Comparison of ENCODE assay signal across 12 mouse cellular contexts in the genomic region with DNA sequence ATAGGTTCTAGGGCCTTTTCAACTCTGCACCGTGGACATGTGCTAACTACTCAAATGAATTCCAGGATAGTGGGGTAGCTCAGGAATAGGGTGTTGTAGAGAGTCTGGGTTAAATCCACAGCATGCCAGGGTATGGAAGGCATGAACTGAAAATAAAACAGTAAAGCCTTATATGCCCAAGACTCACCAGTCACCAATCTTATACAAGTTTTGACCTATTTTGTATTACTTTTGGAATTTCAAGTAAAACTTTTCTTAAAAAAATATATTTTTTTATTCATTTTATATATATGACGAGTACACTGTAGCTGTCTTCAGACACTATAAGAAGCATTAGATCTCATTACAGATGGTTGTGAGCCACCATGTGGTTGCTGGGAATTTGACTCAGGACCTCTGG. TPM values are rescaled to one million over a fixed set of nuclear protein-coding genes. Genes with fewer than 3 reads are reported as not detected.
DNase-seq lines count a peak whose midpoint lies in the region; ATAC-seq and TF ChIP-seq lines count a peak whose summit lies in the region.
"Had no signal": no experiment of that assay in that cellular context is flagged by ENCODE, and none has a peak within 500 bp of the region (broad histone marks: within the 10 kb centered on the region; RNA-seq: fewer than 3 reads in every experiment).

No protein-coding gene starts in this region.

- H3K36me3 ChIP-seq in heart, embryonic 12.5 days: peaks cover 7% of the 10 kb centered on the region; the same call in 1 of the 2 replicates
- H3K36me3 ChIP-seq in heart, adult 2 months (ENCODE audit: control insufficient read depth, insufficient read depth, low read length): no peaks in the 10 kb centered on the region
- no peaks in the 10 kb centered on the region for H3K36me3 ChIP-seq in lung, embryonic 15.5 days
- no peaks in the 10 kb centered on the region for H3K36me3 ChIP-seq in intestine, embryonic 15.5 days
- no peaks in the 10 kb centered on the region for H3K36me3 ChIP-seq in myocyte (ENCODE audit: control insufficient read depth, insufficient read depth)
- H3K36me3 ChIP-seq in thymus, adult 2 months (ENCODE audit: control insufficient read depth, insufficient read depth, low read length): 0 out of 2 replicates have a peak, but pooled peaks cover 3% of the 10 kb centered on the region
- H3K36me3 ChIP-seq: forebrain, embryonic 12.5 days had no signal

- no peak overlapping the region for H3K27ac ChIP-seq in heart, embryonic 12.5 days (ENCODE audit: poor library complexity, severe bottlenecking)
- H3K27ac ChIP-seq in heart, adult 2 months: no peak overlapping the region
- H3K27ac ChIP-seq in lung, embryonic 15.5 days: peak overlapping the region; percentile 27
- no peak overlapping the region for H3K27ac ChIP-seq in intestine, embryonic 15.5 days
- H3K27ac ChIP-seq in thymus, adult 2 months (ENCODE audit: control insufficient read depth, insufficient read depth, low read length): no peak overlapping the region
- H3K27ac ChIP-seq: forebrain, embryonic 12.5 days; layer of hippocampus, adult 2 months had no signal

- no peak for TF ChIP-seq POLR2A in heart, adult 2 months (IDR thresholded peaks at IDR 0.05; ENCODE audit: insufficient read depth, low read depth, low read length)
- no peak for TF ChIP-seq POLR2A in myocyte (IDR thresholded peaks at IDR 0.05; ENCODE audit: insufficient read length, low read depth)
- no peak for TF ChIP-seq POLR2A in thymus, adult 2 months (IDR thresholded peaks at IDR 0.05; ENCODE audit: control insufficient read depth, extremely low read depth, insufficient read depth, low read length, poor library complexity)

- no peaks in the 10 kb centered on the region for H3K9me3 ChIP-seq in heart, embryonic 12.5 days (replicated peaks)
- no peaks in the 10 kb centered on the region for H3K9me3 ChIP-seq in lung, embryonic 15.5 days
- no peaks in the 10 kb centered on the region for H3K9me3 ChIP-seq in intestine, embryonic 15.5 days
- H3K9me3 ChIP-seq: forebrain, embryonic 12.5 days had no signal

- TF ChIP-seq CTCF in heart, adult 2 months (IDR thresholded peaks at IDR 0.05): no peak
- no peak for TF ChIP-seq CTCF in thymus, adult 2 months (IDR thresholded peaks at IDR 0.05; ENCODE audit: borderline replicate concordance, control insufficient read depth, extremely low read depth, insufficient read depth, low read length, poor library complexity)

- no peak overlapping the region for H3K4me3 ChIP-seq in heart, embryonic 12.5 days
- H3K4me3 ChIP-seq in heart, adult 2 months: no peak overlapping the region
- H3K4me3 ChIP-seq in lung, embryonic 15.5 days: peak overlapping the region; percentile 12
- no peak overlapping the region for H3K4me3 ChIP-seq in intestine, embryonic 15.5 days (replicated peaks)
- no peak overlapping the region for H3K4me3 ChIP-seq in myocyte
- no peak overlapping the region for H3K4me3 ChIP-seq in thymus, adult 2 months (ENCODE audit: control insufficient read depth, insufficient read depth, low read length)
- H3K4me3 ChIP-seq: forebrain, embryonic 12.5 days; layer of hippocampus, adult 2 months had no signal

- H3ac ChIP-seq in myocyte (ENCODE audit: control insufficient read depth, insufficient read length): no peak overlapping the region

- DNase-seq in heart, adult 2 months: no peak
- no peak for DNase-seq in lung, postnatal 4 days
- DNase-seq in layer of hippocampus, adult 9-10 months (ENCODE audit: low spot score): no peak
- DNase-seq in thymus, adult 2 months: no peak

- no peaks in the 10 kb centered on the region for H3K79me2 ChIP-seq in heart, adult 2 months (replicated peaks; ENCODE audit: control insufficient read depth, insufficient read depth, low read length)
- no peaks in the 10 kb centered on the region for H3K79me2 ChIP-seq in myocyte (ENCODE audit: control insufficient read depth, insufficient read depth)

- no peak for ATAC-seq in heart, embryonic 12.5 days (ENCODE audit: insufficient number of reproducible peaks, low FRiP score)
- ATAC-seq in lung, embryonic 15.5 days (ENCODE audit: borderline replicate concordance, extremely low read depth, low FRiP score, low TSS enrichment): no peak
- ATAC-seq in intestine, embryonic 15.5 days: 0 out of 2 replicates have a peak, but pooled peaks have one; percentile 17

- TF ChIP-seq EP300 in heart, adult 2 months (IDR thresholded peaks at IDR 0.05; ENCODE audit: insufficient read depth, low read depth, low read length): no peak

- no peak overlapping the region for H3K9ac ChIP-seq in heart, embryonic 12.5 days
- H3K9ac ChIP-seq in heart, adult 2 months (ENCODE audit: low read depth, low read length): no peak overlapping the region
- H3K9ac ChIP-seq in lung, embryonic 15.5 days: no peak overlapping the region
- H3K9ac ChIP-seq in intestine, embryonic 15.5 days: no peak overlapping the region
- H3K9ac ChIP-seq: forebrain, embryonic 12.5 days had no signal

- no peaks in the 10 kb centered on the region for H3K27me3 ChIP-seq in heart, embryonic 12.5 days (replicated peaks)
- no peaks in the 10 kb centered on the region for H3K27me3 ChIP-seq in heart, adult 2 months (ENCODE audit: control insufficient read depth, insufficient read depth, low read length)
- no peaks in the 10 kb centered on the region for H3K27me3 ChIP-seq in lung, embryonic 15.5 days
- no peaks in the 10 kb centered on the region for H3K27me3 ChIP-seq in intestine, embryonic 15.5 days (replicated peaks)
- no peaks in the 10 kb centered on the region for H3K27me3 ChIP-seq in myocyte (ENCODE audit: control insufficient read depth, insufficient read depth, insufficient read length)
- H3K27me3 ChIP-seq in thymus, adult 2 months (ENCODE audit: control insufficient read depth, insufficient read depth, low read length): no peaks in the 10 kb centered on the region
- H3K27me3 ChIP-seq: forebrain, embryonic 12.5 days had no signal

- H3K4me1 ChIP-seq in heart, embryonic 12.5 days (replicated peaks): peaks cover 40% of the 10 kb centered on the region
- H3K4me1 ChIP-seq in heart, adult 2 months (ENCODE audit: control insufficient read depth, insufficient read depth, low read length): no peaks in the 10 kb centered on the region
- H3K4me1 ChIP-seq in lung, embryonic 15.5 days: peaks cover 23% of the 10 kb centered on the region
- H3K4me1 ChIP-seq in intestine, embryonic 15.5 days (replicated peaks): peaks cover 16% of the 10 kb centered on the region
- peaks cover 26% of the 10 kb centered on the region for H3K4me1 ChIP-seq in thymus, adult 2 months (replicated peaks; ENCODE audit: control insufficient read depth, insufficient read depth, low read length)

- H3K4me2 ChIP-seq in heart, embryonic 12.5 days: peak overlapping the region; percentile 53
- peak overlapping the region; percentile 41 for H3K4me2 ChIP-seq in lung, embryonic 15.5 days
- peak overlapping the region; percentile 45; the same call in 1 of the 2 replicates for H3K4me2 ChIP-seq in intestine, embryonic 15.5 days (replicated peaks)
- H3K4me2 ChIP-seq in myocyte (ENCODE audit: low read depth): peak overlapping the region; percentile 94
- H3K4me2 ChIP-seq: forebrain, embryonic 12.5 days had no signal

- 54% methylated on average over 2 of the region's 2 CpGs for WGBS in heart, embryonic 12.5 days
- 56% methylated on average over 2 of the region's 2 CpGs for WGBS in heart, adult 2 months
- 29% methylated on average over 2 of the region's 2 CpGs for WGBS in lung, embryonic 15.5 days
- 43% methylated on average over 2 of the region's 2 CpGs for WGBS in intestine, embryonic 15.5 days
- 78% methylated on average over 2 of the region's 2 CpGs for WGBS in thymus, adult 2 months

- intact Hi-C loops in heart, adult 2 months (cut with DNase I): no loop called here

TF ChIP-seq in myocyte, 11 proteins besides CTCF, POLR2A, EP300 and RAD21:
- TF ChIP-seq MYOD1 (IDR thresholded peaks at IDR 0.05; ENCODE audit: control insufficient read depth in 1 of 3, insufficient read length in 2 of 3, low read depth in 2 of 3) (no peak), E2F4 (IDR thresholded peaks at IDR 0.05; ENCODE audit: insufficient read depth) (no peak), TCF12 (IDR thresholded peaks at IDR 0.05; ENCODE audit: insufficient read depth, poor library complexity, severe bottlenecking) (no peak), MAX (IDR thresholded peaks at IDR 0.05; ENCODE audit: low read depth) (no peak), CEBPB (IDR thresholded peaks at IDR 0.05; ENCODE audit: insufficient read depth, poor library complexity, severe bottlenecking) (no peak), REST (IDR thresholded peaks at IDR 0.05; ENCODE audit: insufficient read depth, insufficient read length) (no peak), USF1 (IDR thresholded peaks at IDR 0.05; ENCODE audit: low read depth) (no peak)

RNA-seq across cellular contexts. Expression of gene Kdm2b, which starts 4.2 kb away (rescaled TPM):
- polyA plus RNA-seq in heart, embryonic 12.5 days (2016; fragmentation: Nextera tagmentation; extraction: Ambion mirVana): 38.6 and 39.8 TPM in 2 replicates
- 10 to 100 TPM; 12.5 to 14.6 TPM for total RNA-seq in heart, adult 2 months (2021)
- polyA plus RNA-seq in heart, adult 2 months (2012; rRNA removed): 8.2 and 14.4 TPM in 2 replicates
- 36.4 and 38.1 TPM in 2 replicates for polyA plus RNA-seq in lung, embryonic 15.5 days (2015; fragmentation: Nextera tagmentation; extraction: Ambion mirVana)
- polyA plus RNA-seq in intestine, embryonic 15.5 days (2015; fragmentation: Nextera tagmentation; extraction: Ambion mirVana): 27.2 and 29.4 TPM in 2 replicates
- polyA plus RNA-seq in myocyte (2012; fragmentation: generic; extraction: Trizol): 10.1 TPM
- polyA plus RNA-seq in thymus, adult 2 months (2012; rRNA removed): 65.1 and 73.9 TPM in 2 replicates

RNA-seq across cellular contexts. Expression of gene Orai1, which starts 21.1 kb away (rescaled TPM):
- polyA plus RNA-seq in heart, embryonic 12.5 days (2016; fragmentation: Nextera tagmentation; extraction: Ambion mirVana): 22.8 and 23.3 TPM in 2 replicates
- total RNA-seq in heart, adult 2 months (2021): 10 to 100 TPM; 11.7 to 15.8 TPM
- polyA plus RNA-seq in heart, adult 2 months (2012; rRNA removed): 39.0 and 42.8 TPM in 2 replicates
- polyA plus RNA-seq in lung, embryonic 15.5 days (2015; fragmentation: Nextera tagmentation; extraction: Ambion mirVana): 18.2 and 20.0 TPM in 2 replicates
- polyA plus RNA-seq in intestine, embryonic 15.5 days (2015; fragmentation: Nextera tagmentation; extraction: Ambion mirVana): 18.9 and 19.3 TPM in 2 replicates
- polyA plus RNA-seq in myocyte (2012; fragmentation: generic; extraction: Trizol): 36.7 TPM
- 76.9 and 87.4 TPM in 2 replicates for polyA plus RNA-seq in thymus, adult 2 months (2012; rRNA removed)

RNA-seq across cellular contexts. Expression of gene Morn3, which starts 53.0 kb away (rescaled TPM):
- not detected in 2 replicates for polyA plus RNA-seq in heart, embryonic 12.5 days (2016; fragmentation: Nextera tagmentation; extraction: Ambion mirVana)
- total RNA-seq in heart, adult 2 months (2021): not detected
- polyA plus RNA-seq in heart, adult 2 months (2012; rRNA removed): not detected in 2 replicates
- polyA plus RNA-seq in lung, embryonic 15.5 days (2015; fragmentation: Nextera tagmentation; extraction: Ambion mirVana): 1.3 and 1.5 TPM in 2 replicates
- polyA plus RNA-seq in intestine, embryonic 15.5 days (2015; fragmentation: Nextera tagmentation; extraction: Ambion mirVana): 0.45 TPM in 1 of 2 replicates, not detected in the other
- polyA plus RNA-seq in myocyte (2012; fragmentation: generic; extraction: Trizol): not detected
- polyA plus RNA-seq in thymus, adult 2 months (2012; rRNA removed): 0.15 TPM in 1 of 2 replicates, not detected in the other
- total RNA-seq: granulocyte monocyte progenitor cell, adult 5-6 weeks; layer of hippocampus, adult 2 months; left cerebral cortex, postnatal 4 days had no signal

Comparison
In these comparisons a context has a peak if more than half of its experiments do, and no peak if none do; other contexts are left out.
1. H3K4me2 ChIP-seq: peak in every context shown above with its lines; median percentile 94 in myocyte; 53 in heart, embryonic 12.5 days; 45 in intestine, embryonic 15.5 days; 41 in lung, embryonic 15.5 days.